Mouse (Mus musculus): ENCODE measurements at regions not wholly inside any gene's neighbourhood (a gene's known extent, or its start where the extent isn't known, plus 50 kb on each side); places are given as distances from the start of the nearest gene placed in this dataset.

GRCm38 (mm10) chr16:29764376-29764775 lies 185.2 kb downstream of the Opa1 start:
- TF ChIP-seq POLR2A (IDR thresholded peaks at IDR 0.05; ENCODE audit: insufficient read depth, low read depth, low read length), result no peak
- TF ChIP-seq CTCF (IDR thresholded peaks at IDR 0.05; ENCODE audit: insufficient read depth, low read depth, low read length), result no peak
